Mouse (Mus musculus) frontal cortex, postnatal 10 days (tissue): ENCODE measurements around the gene Dram1.

Source experiments
- DNase-seq, 2 experiments: peaks; one replicate each; pipeline ENCODE4 v3.0.0; 2022; ENCODE audit warnings: low spot score in 2 of 2, mixed read lengths in 1 of 2

Gene Dram1

GRCm38 (mm10) chr10:88351411-88352103 is 27.3 kb downstream of the Dram1 start:
- DNase-seq, result no peak

- no peak for DNase-seq
Observed at GRCm38 (mm10) chr10:88350687-88351086, 28.2 kb downstream of the Dram1 start.

GRCm38 (mm10) chr10:88349800-88350199 is 29.1 kb downstream of the Dram1 start:
- no peak for DNase-seq

- DNase-seq, result no peak
Observed at GRCm38 (mm10) chr10:88346454-88347245, 32.2 kb downstream of the Dram1 start.

GRCm38 (mm10) chr10:88345899-88346401 is 32.9 kb downstream of the Dram1 start:
- no peak for DNase-seq

GRCm38 (mm10) chr10:88341368-88341767 is 37.5 kb downstream of the Dram1 start:
- DNase-seq, result no peak

- no peak for DNase-seq
Observed at GRCm38 (mm10) chr10:88340660-88341059, 38.2 kb downstream of the Dram1 start.

- DNase-seq, result no peak
Observed at GRCm38 (mm10) chr10:88330695-88331094, 48.2 kb downstream of the Dram1 start.

- DNase-seq, result no peak
Observed at GRCm38 (mm10) chr10:88328056-88328450, 50.8 kb downstream of the Dram1 start.

GRCm38 (mm10) chr10:88327160-88328055 is 51.5 kb downstream of the Dram1 start:
- DNase-seq, result peak; percentile 38 to 75

GRCm38 (mm10) chr10:88321739-88322138 is 57.1 kb downstream of the Dram1 start:
- no peak for DNase-seq

GRCm38 (mm10) chr10:88320714-88321416 is 58.0 kb downstream of the Dram1 start:
- DNase-seq, result no peak

GRCm38 (mm10) chr10:88318179-88318578 is 60.7 kb downstream of the Dram1 start:
- no peak for DNase-seq

GRCm38 (mm10) chr10:88317151-88317550 is 61.7 kb downstream of the Dram1 start:
- no peak for DNase-seq

- DNase-seq, result no peak
Observed at GRCm38 (mm10) chr10:88314841-88315240, 64.0 kb downstream of the Dram1 start.

- no peak for DNase-seq
Observed at GRCm38 (mm10) chr10:88309851-88310250, 69.0 kb downstream of the Dram1 start.

- no peak for DNase-seq
Observed at GRCm38 (mm10) chr10:88306235-88306634, 72.6 kb downstream of the Dram1 start.

GRCm38 (mm10) chr10:88304302-88304701 is 74.6 kb downstream of the Dram1 start:
- peak in 1 of 2 experiments; percentile 55 for DNase-seq

- DNase-seq, result no peak
Observed at GRCm38 (mm10) chr10:88303079-88303478, 75.8 kb downstream of the Dram1 start.

- DNase-seq, result no peak
Observed at GRCm38 (mm10) chr10:88301802-88302470, 76.9 kb downstream of the Dram1 start.

GRCm38 (mm10) chr10:88296991-88297390 is 81.9 kb downstream of the Dram1 start:
- no peak for DNase-seq
